Mouse (Mus musculus): ENCODE data around the gene Nagk.

DNA sequence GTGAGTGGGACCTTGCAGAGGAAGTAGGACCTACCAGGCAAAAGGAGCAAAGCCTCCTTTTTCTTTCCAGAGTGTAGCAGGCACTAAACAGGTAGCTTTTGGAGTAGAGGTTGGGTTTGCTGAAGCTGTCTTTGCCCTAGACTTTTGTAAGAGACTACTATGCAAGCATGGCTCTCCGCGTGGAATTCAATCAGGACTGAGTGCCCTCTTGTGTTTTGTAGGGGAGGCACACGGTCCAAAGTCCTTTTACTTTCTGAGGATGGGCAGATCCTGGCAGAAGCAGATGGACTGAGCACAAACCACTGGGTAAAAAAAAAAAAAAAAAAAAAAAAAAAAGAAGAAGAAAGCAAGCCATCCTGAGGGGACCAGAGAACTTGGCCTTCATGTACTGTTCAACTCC is 1.9 kb downstream of the Nagk start:
- TF ChIP-seq CTCF (conservative IDR thresholded peaks at IDR 0.05; ENCODE audit: low read length): no peak
- no peak for TF ChIP-seq NANOG (IDR thresholded peaks at IDR 0.05; ENCODE audit: borderline replicate concordance, low read length)
- TF ChIP-seq POU5F1 (IDR thresholded peaks at IDR 0.05; ENCODE audit: borderline replicate concordance, low read length): no peak
